Mouse (Mus musculus): ENCODE measurements around the gene Etl4. TPM values are rescaled to one million over a fixed set of nuclear protein-coding genes. Genes with fewer than 3 reads are reported as not detected.

Etl4 gene
- polyA plus RNA-seq, 1 experiment from 2014 or later = 33.4 TPM

- no peak for TF ChIP-seq CTCF (IDR thresholded peaks at IDR 0.05; ENCODE audit: low read depth)
Observed at GRCm38 (mm10) chr2:20496219-20496800, 586.7 kb downstream of the Etl4 start.

GRCm38 (mm10) chr2:20507832-20508723 lies 598.5 kb downstream of the Etl4 start:
- DNase-seq = peak; percentile 53
- ATAC-seq (ENCODE audit: insufficient read depth) = peak; percentile 85
- 0 out of 2 replicates have a peak, but pooled peaks cover 3% of the 10 kb centered on the region for H3K4me1 ChIP-seq (ENCODE audit: insufficient read depth)
- peak overlapping the region; percentile 31; the same call in 1 of the 2 replicates for H3K4me2 ChIP-seq
- WGBS = 41% methylated on average over 6 of the region's 6 CpGs
- no peaks in the 10 kb centered on the region for H3K36me3 ChIP-seq (ENCODE audit: insufficient read depth)
- TF ChIP-seq CTCF (IDR thresholded peaks at IDR 0.05; ENCODE audit: low read depth) = no peak
- no peak overlapping the region for H3K4me3 ChIP-seq (ENCODE audit: low read depth, low read length)
- no peak overlapping the region for H3K9ac ChIP-seq
- peak overlapping the region; percentile 62 for H3K27ac ChIP-seq (ENCODE audit: low read depth)
- H3K9me3 ChIP-seq (ENCODE audit: low read depth, low read length) = no peaks in the 10 kb centered on the region
- no peaks in the 10 kb centered on the region for H3K27me3 ChIP-seq (ENCODE audit: insufficient read depth, low read length)

More at GRCm38 (mm10) chr2:20496219-20496800, 586.7 kb downstream of the Etl4 start:
- Histone ChIP-seq H3K4me1 (ENCODE audit: insufficient read depth) (no peaks in the 10 kb centered on the region), H3K9ac (no peak overlapping the region), H3K9me3 (ENCODE audit: low read depth, low read length) (no peaks in the 10 kb centered on the region), H3K4me2 (no peak overlapping the region), H3K27ac (ENCODE audit: low read depth) (no peak overlapping the region), H3K4me3 (ENCODE audit: low read depth, low read length) (no peak overlapping the region), H3K27me3 (ENCODE audit: insufficient read depth, low read length) (no peaks in the 10 kb centered on the region), H3K36me3 (ENCODE audit: insufficient read depth) (no peaks in the 10 kb centered on the region)
- DNase-seq = no peak
- WGBS = 55% methylated on average over 8 of the region's 8 CpGs
- no peak for ATAC-seq (ENCODE audit: insufficient read depth)

GRCm38 (mm10) chr2:20508724-20509052 lies 599.1 kb downstream of the Etl4 start:
- Histone ChIP-seq H3K36me3 (ENCODE audit: insufficient read depth) (no peaks in the 10 kb centered on the region), H3K4me3 (ENCODE audit: low read depth, low read length) (no peak overlapping the region), H3K9me3 (ENCODE audit: low read depth, low read length) (no peaks in the 10 kb centered on the region), H3K4me1 (ENCODE audit: insufficient read depth) (0 out of 2 replicates have a peak, but pooled peaks cover 3% of the 10 kb centered on the region), H3K27me3 (ENCODE audit: insufficient read depth, low read length) (no peaks in the 10 kb centered on the region), H3K27ac (ENCODE audit: low read depth) (peak overlapping the region; percentile 62), H3K4me2 (peak overlapping the region; percentile 31; the same call in 1 of the 2 replicates), H3K9ac (no peak overlapping the region)
- TF ChIP-seq CTCF (IDR thresholded peaks at IDR 0.05; ENCODE audit: low read depth) = no peak
- WGBS = 47% methylated on average over 3 of the region's 3 CpGs
- ATAC-seq (ENCODE audit: insufficient read depth) = no peak
- DNase-seq = no peak

- H3K9ac ChIP-seq = no peak overlapping the region
- no peaks in the 10 kb centered on the region for H3K9me3 ChIP-seq (ENCODE audit: low read depth, low read length)
- H3K4me3 ChIP-seq (ENCODE audit: low read depth, low read length) = no peak overlapping the region
- 0 out of 2 replicates have a peak, but pooled peaks cover 3% of the 10 kb centered on the region for H3K4me1 ChIP-seq (ENCODE audit: insufficient read depth)
- ATAC-seq (ENCODE audit: insufficient read depth) (no peak), DNase-seq (no peak)
- 62% methylated on average over 2 of the region's 2 CpGs for WGBS
- H3K27me3 ChIP-seq (ENCODE audit: insufficient read depth, low read length) = no peaks in the 10 kb centered on the region
- TF ChIP-seq CTCF (IDR thresholded peaks at IDR 0.05; ENCODE audit: low read depth) = no peak
- H3K4me2 ChIP-seq = no peak overlapping the region
- H3K36me3 ChIP-seq (ENCODE audit: insufficient read depth) = no peaks in the 10 kb centered on the region
- H3K27ac ChIP-seq (ENCODE audit: low read depth) = no peak overlapping the region
Observed at GRCm38 (mm10) chr2:20510061-20510460, 600.5 kb downstream of the Etl4 start.

GRCm38 (mm10) chr2:20516270-20516865 lies 606.8 kb downstream of the Etl4 start:
- H3K36me3 ChIP-seq (ENCODE audit: insufficient read depth) = no peaks in the 10 kb centered on the region
- WGBS = 85% methylated on average over 8 of the region's 8 CpGs
- no peaks in the 10 kb centered on the region for H3K27me3 ChIP-seq (ENCODE audit: insufficient read depth, low read length)
- H3K4me3 ChIP-seq (ENCODE audit: low read depth, low read length) = no peak overlapping the region
- no peak for TF ChIP-seq CTCF (IDR thresholded peaks at IDR 0.05; ENCODE audit: low read depth)
- H3K27ac ChIP-seq (ENCODE audit: low read depth) = no peak overlapping the region
- ATAC-seq (ENCODE audit: insufficient read depth) = no peak
- DNase-seq = no peak
- H3K9ac ChIP-seq = no peak overlapping the region
- H3K9me3 ChIP-seq (ENCODE audit: low read depth, low read length) = no peaks in the 10 kb centered on the region
- H3K4me1 ChIP-seq (ENCODE audit: insufficient read depth) = no peaks in the 10 kb centered on the region
- H3K4me2 ChIP-seq = no peak overlapping the region

GRCm38 (mm10) chr2:20517853-20518252 lies 608.3 kb downstream of the Etl4 start:
- no peak overlapping the region for H3K4me3 ChIP-seq (ENCODE audit: low read depth, low read length)
- peaks cover 3% of the 10 kb centered on the region for H3K4me1 ChIP-seq (ENCODE audit: insufficient read depth)
- DNase-seq = no peak
- TF ChIP-seq CTCF (IDR thresholded peaks at IDR 0.05; ENCODE audit: low read depth) = no peak
- H3K4me2 ChIP-seq = no peak overlapping the region
- ATAC-seq (ENCODE audit: insufficient read depth) = no peak
- WGBS = 61% methylated on average over 2 of the region's 2 CpGs
- H3K9me3 ChIP-seq (ENCODE audit: low read depth, low read length) = no peaks in the 10 kb centered on the region
- H3K9ac ChIP-seq = no peak overlapping the region
- no peaks in the 10 kb centered on the region for H3K27me3 ChIP-seq (ENCODE audit: insufficient read depth, low read length)
- no peaks in the 10 kb centered on the region for H3K36me3 ChIP-seq (ENCODE audit: insufficient read depth)
- no peak overlapping the region for H3K27ac ChIP-seq (ENCODE audit: low read depth)

GRCm38 (mm10) chr2:20518506-20518905 lies 608.9 kb downstream of the Etl4 start:
- H3K4me2 ChIP-seq = no peak overlapping the region
- H3K4me3 ChIP-seq (ENCODE audit: low read depth, low read length) = no peak overlapping the region
- H3K27me3 ChIP-seq (ENCODE audit: insufficient read depth, low read length) = no peaks in the 10 kb centered on the region
- no peaks in the 10 kb centered on the region for H3K9me3 ChIP-seq (ENCODE audit: low read depth, low read length)
- DNase-seq (peak; percentile 87), ATAC-seq (ENCODE audit: insufficient read depth) (no peak)
- no peaks in the 10 kb centered on the region for H3K36me3 ChIP-seq (ENCODE audit: insufficient read depth)
- WGBS = 31% methylated on average over 2 of the region's 2 CpGs
- H3K27ac ChIP-seq (ENCODE audit: low read depth) = no peak overlapping the region; the same call in 1 of the 2 replicates
- H3K4me1 ChIP-seq (ENCODE audit: insufficient read depth) = peaks cover 3% of the 10 kb centered on the region
- no peak for TF ChIP-seq CTCF (IDR thresholded peaks at IDR 0.05; ENCODE audit: low read depth)
- H3K9ac ChIP-seq = no peak overlapping the region

All from lung, embryonic 14.5 days (tissue).